Mouse (Mus musculus) testis, adult 2 months (tissue): ENCODE measurements around the gene Slc34a3.

ENCODE experiments used
- CTCF ChIP-seq: fragments of 200-500 bp; IDR thresholded peaks from 2 replicates; pipeline ENCODE4 v1.5.1; 2012; ENCODE audit warnings: low read depth, mild to moderate bottlenecking, inconsistent platforms, low read length, moderate library complexity; ENCODE audit not compliant: control insufficient read depth, insufficient read depth, insufficient replicate concordance
- POLR2A ChIP-seq: fragments of 200-500 bp; IDR thresholded peaks from 2 replicates; pipeline ENCODE4 v1.6.1; 2012; ENCODE audit warnings: low read depth, mild to moderate bottlenecking, inconsistent platforms, low read length, moderate library complexity; ENCODE audit not compliant: control insufficient read depth

DNA sequence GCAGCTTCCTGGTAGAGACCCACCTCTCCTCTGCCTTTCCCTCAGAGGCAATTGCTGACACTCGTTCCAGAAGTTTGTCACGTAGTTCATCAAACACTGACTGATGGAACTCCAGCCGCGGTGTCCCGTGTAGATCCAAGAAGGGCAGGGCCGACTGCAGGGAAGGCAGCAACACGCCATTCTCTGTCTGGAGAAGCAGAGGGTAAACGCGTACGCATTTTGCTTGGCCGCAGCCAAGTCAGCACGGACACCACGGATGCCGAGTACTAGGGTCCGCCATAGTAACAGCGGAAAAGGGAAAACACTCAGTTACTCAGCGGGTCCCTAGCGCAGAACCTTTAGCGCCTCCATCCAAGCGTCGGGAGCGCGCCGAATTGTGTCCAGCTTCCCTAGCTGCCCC, 23.5 kb downstream of the Slc34a3 start:
- TF ChIP-seq POLR2A (no peak), CTCF (no peak)
